Mouse (Mus musculus) liver, embryonic 13.5 days (tissue): ENCODE measurements around the gene Sptlc2. TPM values are rescaled to one million over a fixed set of nuclear protein-coding genes. Genes with fewer than 3 reads are reported as not detected.

ENCODE experiments used
- ATAC-seq: fragments of 200-750 bp; cut with Nextera tagmentation; 2 replicates; pipeline ENCODE4 v1.8.0; 2017; ENCODE audit warnings: low read depth, mild to moderate bottlenecking, moderate number of reproducible peaks, moderate library complexity
- DNase-seq: peaks from one replicate; pipeline ENCODE4 v3.0.0; 2022
- H3K27ac ChIP-seq: fragments of 300-500 bp; sonication (generic); 2 replicates; pipeline ENCODE4 v1.5.1; 2015; ENCODE audit warnings: moderate library complexity, mild to moderate bottlenecking, inconsistent platforms
- H3K27me3 ChIP-seq: fragments of 300-500 bp; sonication (generic); 2 replicates; pipeline ENCODE4 v1.6.1; 2015; ENCODE audit warnings: mild to moderate bottlenecking, inconsistent platforms
- H3K36me3 ChIP-seq: fragments of 300-500 bp; sonication (generic); 2 replicates; pipeline ENCODE4 v1.6.1; 2015; ENCODE audit warnings: mild to moderate bottlenecking, inconsistent platforms
- H3K4me1 ChIP-seq: fragments of 300-500 bp; sonication (generic); replicated peaks from 2 replicates; pipeline ENCODE4 v1.6.1; 2015; ENCODE audit warnings: inconsistent platforms
- H3K4me2 ChIP-seq: fragments of 300-500 bp; sonication (generic); 2 replicates; pipeline ENCODE4 v1.6.1; 2015; ENCODE audit warnings: inconsistent platforms, mild to moderate bottlenecking, moderate library complexity
- H3K4me3 ChIP-seq: fragments of 300-500 bp; sonication (generic); replicated peaks from 2 replicates; pipeline ENCODE4 v1.5.1; 2015; ENCODE audit warnings: mild to moderate bottlenecking, inconsistent platforms
- H3K9ac ChIP-seq: fragments of 300-500 bp; sonication (generic); 2 replicates; pipeline ENCODE4 v1.6.1; 2015; ENCODE audit warnings: mild to moderate bottlenecking, inconsistent platforms
- H3K9me3 ChIP-seq: fragments of 300-500 bp; sonication (generic); replicated peaks from 2 replicates; pipeline ENCODE4 v1.6.1; 2016; ENCODE audit warnings: inconsistent platforms
- WGBS: fragments of 180-500 bp; shearing (Covaris S2); methylation state at CpG from one replicate; pipeline ENCODE4 v1.1.7; 2015; ENCODE audit not compliant: insufficient replicate concordance; 5-methylcytosine and 5-hydroxymethylcytosine counted together
- polyA plus RNA-seq: library from polyadenylated mRNA; unstranded; fragments of >200 nt; fragmentation: Nextera tagmentation; extraction: Ambion mirVana; gene quantifications from 2 replicates; pipeline ENCODE4 v1.2.1, GENCODE M21; 2015

The Sptlc2 gene
- 30.6 and 36.4 TPM in 2 replicates for polyA plus RNA-seq

DNA sequence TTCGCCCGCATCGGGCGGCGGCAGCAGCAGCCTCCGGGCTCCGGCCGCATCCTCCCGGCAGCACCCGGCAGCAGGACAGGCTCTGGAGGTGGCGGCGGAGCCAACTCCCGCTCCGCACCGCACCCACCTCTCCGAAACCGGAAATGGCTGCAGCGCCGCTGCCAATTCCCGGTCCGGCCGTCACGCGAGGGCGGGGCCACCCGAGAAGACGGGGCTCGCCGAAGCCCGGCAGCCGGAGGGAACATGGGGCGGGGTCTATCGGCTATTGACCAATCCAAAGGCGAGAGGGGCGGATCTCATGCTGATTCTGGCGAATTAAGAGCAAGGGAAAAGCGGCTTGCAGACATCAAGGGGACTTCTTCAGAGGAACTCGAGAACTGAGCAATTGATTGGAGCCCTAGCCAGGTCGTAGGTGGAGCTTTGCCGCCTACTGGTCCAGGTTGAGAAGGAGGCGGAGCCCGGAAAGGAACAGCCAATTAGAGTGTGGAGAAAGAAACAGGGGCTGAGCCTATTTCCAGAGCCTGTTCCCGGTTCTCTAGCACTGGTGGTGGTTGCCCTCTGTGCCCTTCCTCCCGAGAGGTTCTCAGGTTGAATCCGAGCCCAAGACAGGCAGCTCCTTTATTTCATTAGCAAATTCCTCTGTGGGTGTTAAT lies at the start of gene Sptlc2:
Gene Sptlc2, minus strand, starts transcription at position 234 of the 653 bp plus-strand sequence.
- H3K9me3 ChIP-seq = no peaks in the 10 kb centered on the region
- H3K9ac ChIP-seq = peak within 1 kb of the TSS; percentile 89
- peak within 1 kb of the TSS; percentile 97 for H3K4me2 ChIP-seq
- peak within 1 kb of the TSS; percentile 76 for H3K27ac ChIP-seq
- WGBS = under 1% methylated on average over 45 of the region's 45 CpGs
- DNase-seq = peak; percentile 100
- peaks cover 37% of the 10 kb centered on the region for H3K4me1 ChIP-seq
- H3K36me3 ChIP-seq = no peaks in the 10 kb centered on the region
- peak; percentile 97 for ATAC-seq
- H3K4me3 ChIP-seq = peak within 1 kb of the TSS; percentile 79
- H3K27me3 ChIP-seq = no peaks in the 10 kb centered on the region

DNA sequence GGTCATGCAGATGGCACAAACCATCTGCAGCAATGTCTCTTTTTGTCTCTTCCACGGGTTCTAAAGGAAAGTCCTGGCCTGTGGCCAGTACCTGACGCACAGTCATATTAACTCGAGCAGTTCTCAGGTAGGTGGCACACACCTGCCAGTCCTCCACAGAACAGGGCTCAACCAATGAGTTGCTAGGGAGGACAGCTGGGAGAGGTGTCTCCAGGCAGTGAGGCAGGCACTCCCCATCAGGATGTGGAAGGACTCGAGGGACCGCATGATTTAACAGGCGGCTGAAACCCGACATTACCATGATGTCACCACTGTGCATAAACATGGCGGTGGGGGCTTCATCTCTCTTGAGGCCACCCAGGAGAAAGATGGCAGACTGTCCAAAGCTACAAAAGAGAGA lies 40.7 kb upstream of the Sptlc2 start:
- Histone ChIP-seq H3K4me2 (no peak overlapping the region), H3K9ac (no peak overlapping the region), H3K27me3 (no peaks in the 10 kb centered on the region), H3K4me3 (no peak overlapping the region), H3K9me3 (no peaks in the 10 kb centered on the region), H3K36me3 (peaks cover 85% of the 10 kb centered on the region), H3K4me1 (no peaks in the 10 kb centered on the region), H3K27ac (no peak overlapping the region)
- 78% methylated on average over 8 of the region's 8 CpGs for WGBS
- ATAC-seq = no peak
- DNase-seq = no peak

DNA sequence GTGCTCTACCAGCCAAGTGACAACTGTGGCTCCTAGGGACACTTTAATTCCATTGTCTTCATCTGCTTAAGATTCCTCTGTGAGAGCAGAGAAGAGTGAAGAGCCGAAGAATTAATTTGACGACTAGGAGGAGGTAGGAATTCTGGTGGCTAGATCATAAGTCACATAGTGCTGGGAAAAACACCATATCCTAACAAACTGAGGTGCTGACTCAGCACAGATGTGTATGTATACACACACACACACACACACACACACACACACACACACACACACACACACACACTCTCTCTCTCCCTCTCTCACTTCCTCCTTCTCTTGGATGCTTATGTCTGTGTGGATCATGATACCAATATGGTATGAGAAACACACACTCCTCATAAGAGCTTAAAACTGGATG lies 40.1 kb upstream of the Sptlc2 start:
- no peak for ATAC-seq
- Histone ChIP-seq H3K27me3 (no peaks in the 10 kb centered on the region), H3K4me1 (no peaks in the 10 kb centered on the region), H3K9ac (no peak overlapping the region), H3K27ac (no peak overlapping the region), H3K4me2 (no peak overlapping the region), H3K4me3 (no peak overlapping the region), H3K9me3 (no peaks in the 10 kb centered on the region), H3K36me3 (peaks cover 83% of the 10 kb centered on the region)
- DNase-seq = no peak
- WGBS = 85% methylated on average over 2 of the region's 2 CpGs

DNA sequence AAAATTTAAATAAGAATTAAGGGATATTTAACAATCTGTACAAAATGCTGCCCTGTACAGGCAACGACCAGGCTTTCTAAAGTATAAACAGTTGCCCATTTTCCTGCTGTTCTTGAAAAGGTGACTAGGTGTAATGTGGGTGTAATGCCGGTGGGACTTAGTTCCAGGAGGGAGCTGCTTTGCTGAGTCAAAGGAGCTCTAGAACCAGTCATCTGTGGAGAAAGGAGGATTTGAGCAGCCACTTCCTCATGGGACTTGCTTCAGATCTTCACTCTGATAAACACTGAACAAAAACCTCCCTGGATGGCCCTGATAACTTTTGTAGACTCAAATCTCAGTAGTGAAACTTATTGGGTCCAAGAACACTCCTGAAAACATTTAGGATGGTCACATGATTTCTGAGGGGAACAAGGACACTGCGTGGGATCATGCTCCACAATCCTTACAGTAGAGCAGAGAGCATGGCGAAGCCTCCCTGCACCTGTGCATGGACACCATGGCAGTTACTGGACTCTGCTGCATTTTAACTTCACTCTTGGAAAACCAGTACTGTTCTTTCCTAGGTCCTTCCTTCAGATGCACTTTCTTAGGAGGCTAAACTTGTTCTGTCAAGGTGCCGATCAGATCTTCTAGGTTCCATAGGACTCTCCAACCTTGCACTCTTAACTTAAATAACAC lies 38.3 kb upstream of the Sptlc2 start:
- 83% methylated on average over 5 of the region's 5 CpGs for WGBS
- Histone ChIP-seq H3K27me3 (no peaks in the 10 kb centered on the region), H3K4me3 (no peak overlapping the region), H3K4me2 (no peak overlapping the region), H3K9ac (no peak overlapping the region), H3K9me3 (no peaks in the 10 kb centered on the region), H3K27ac (no peak overlapping the region), H3K36me3 (peaks cover 69% of the 10 kb centered on the region), H3K4me1 (no peaks in the 10 kb centered on the region)
- DNase-seq = no peak
- ATAC-seq = no peak

DNA sequence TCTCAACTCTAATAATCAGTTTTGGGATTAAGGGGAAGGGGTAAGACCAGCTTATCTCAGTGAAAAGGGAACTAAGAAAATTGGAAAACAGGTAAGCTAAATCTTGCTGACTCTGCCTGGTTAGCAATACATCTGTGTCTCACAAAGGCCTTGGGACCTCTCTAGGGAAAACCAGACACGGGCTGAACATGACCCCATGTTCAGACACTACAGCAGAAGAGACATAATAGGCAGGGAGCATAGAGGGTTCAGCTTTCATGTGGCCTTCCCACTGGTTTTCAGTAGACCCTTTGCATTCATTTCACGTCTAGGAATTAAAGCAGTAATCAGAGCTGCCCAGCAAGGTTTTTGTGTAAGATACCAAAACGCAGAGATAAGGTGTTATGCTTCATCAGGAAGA lies 36.4 kb upstream of the Sptlc2 start:
- Histone ChIP-seq H3K27me3 (no peaks in the 10 kb centered on the region), H3K4me2 (no peak overlapping the region), H3K9ac (no peak overlapping the region), H3K9me3 (no peaks in the 10 kb centered on the region), H3K4me3 (no peak overlapping the region), H3K27ac (no peak overlapping the region), H3K36me3 (peaks cover 50% of the 10 kb centered on the region), H3K4me1 (peaks cover 10% of the 10 kb centered on the region)
- WGBS = 34% methylated on average over 3 of the region's 3 CpGs
- ATAC-seq (no peak), DNase-seq (no peak)

DNA sequence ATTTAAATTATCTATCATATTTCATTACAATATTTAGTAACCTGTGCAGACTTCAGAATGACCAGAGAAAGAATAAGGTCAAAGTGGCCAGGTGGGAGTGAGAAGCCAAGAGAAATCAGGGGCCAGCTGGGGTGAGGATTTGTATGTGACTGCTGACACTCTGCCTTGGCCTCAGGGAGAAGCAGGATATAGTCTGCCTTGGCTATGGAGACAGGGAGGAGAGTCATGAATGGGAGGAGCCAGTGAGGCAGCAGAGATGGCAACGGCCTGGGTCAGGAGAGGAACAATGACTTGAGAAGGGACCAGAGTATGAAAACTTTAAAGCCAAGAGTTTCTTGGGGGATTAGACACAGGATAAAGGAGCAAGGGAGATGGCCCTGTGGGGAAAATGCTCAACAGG lies 35.5 kb upstream of the Sptlc2 start:
- ATAC-seq (no peak), DNase-seq (no peak)
- Histone ChIP-seq H3K4me1 (peaks cover 12% of the 10 kb centered on the region), H3K27ac (no peak overlapping the region), H3K4me2 (no peak overlapping the region), H3K9ac (no peak overlapping the region), H3K9me3 (no peaks in the 10 kb centered on the region), H3K36me3 (peaks cover 41% of the 10 kb centered on the region), H3K4me3 (no peak overlapping the region), H3K27me3 (no peaks in the 10 kb centered on the region)
- WGBS = 45% methylated on average over 1 of the region's 1 CpGs

DNA sequence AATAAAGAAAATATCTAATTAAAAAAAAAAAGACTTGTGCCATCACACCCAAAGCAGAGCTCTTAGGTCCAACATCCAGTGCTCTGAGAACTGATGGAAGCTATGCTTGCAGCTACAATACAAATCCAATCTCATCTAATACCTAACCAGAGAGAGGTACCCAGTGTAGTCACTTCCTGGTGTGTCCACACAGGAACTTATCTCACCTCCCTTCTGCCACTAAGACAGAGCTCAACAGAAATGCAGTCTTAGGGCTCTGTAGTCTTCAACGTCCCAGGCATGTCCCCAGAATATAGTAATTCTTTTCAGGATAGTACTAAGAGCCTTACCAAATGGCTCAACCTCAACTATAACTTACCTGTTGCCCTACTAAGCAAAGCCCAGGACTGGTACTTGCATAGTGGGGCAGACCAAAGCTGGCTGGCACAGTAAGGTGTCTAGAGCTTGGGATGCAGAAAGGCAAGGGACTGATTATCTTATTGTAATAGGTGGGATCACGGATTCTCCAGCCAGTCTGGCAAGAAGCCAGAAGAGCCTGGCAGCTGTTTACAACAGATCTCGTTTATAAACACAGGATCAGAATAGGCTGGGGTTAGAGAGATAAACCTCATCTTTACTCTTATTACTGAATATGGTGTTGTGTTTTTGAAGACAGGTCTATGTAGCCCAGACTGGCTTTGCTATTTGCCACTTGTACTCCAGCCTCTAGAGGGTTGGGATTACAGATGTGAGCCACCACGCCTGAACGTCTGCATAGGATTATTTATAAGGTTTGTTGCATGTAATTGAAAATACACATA lies 33.8 kb upstream of the Sptlc2 start:
- 53% methylated on average over 5 of the region's 5 CpGs for WGBS
- H3K27ac ChIP-seq = no peak overlapping the region
- no peak overlapping the region for H3K9ac ChIP-seq
- no peak overlapping the region for H3K4me2 ChIP-seq
- no peaks in the 10 kb centered on the region for H3K9me3 ChIP-seq
- H3K4me1 ChIP-seq = peaks cover 12% of the 10 kb centered on the region
- DNase-seq (no peak), ATAC-seq (no peak)
- H3K4me3 ChIP-seq = no peak overlapping the region
- H3K36me3 ChIP-seq = peaks cover 25% of the 10 kb centered on the region
- no peaks in the 10 kb centered on the region for H3K27me3 ChIP-seq

DNA sequence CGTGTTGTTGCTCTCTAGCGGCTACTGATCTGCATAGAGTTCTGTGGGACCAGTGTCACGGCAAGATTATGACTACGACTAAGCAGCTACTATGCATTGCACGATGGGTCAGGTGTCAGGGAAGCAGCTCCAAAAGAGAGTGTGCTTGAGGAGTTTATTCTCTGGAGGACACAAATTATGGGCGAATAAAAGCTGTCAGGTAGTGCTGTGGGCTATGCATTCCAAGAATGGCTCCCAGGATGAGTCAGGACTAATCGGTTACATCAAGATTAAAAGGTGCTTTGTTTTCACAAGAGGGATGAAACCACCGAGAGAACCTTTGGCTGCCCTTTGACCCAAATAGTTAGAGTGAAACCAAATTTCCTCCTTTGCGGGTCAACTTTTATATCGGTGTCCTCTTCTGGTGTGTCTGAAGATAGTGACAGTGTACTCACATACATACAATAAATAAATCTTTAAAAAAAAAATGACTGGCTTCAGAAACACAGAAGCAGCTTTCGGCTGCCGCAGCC lies 31.9 kb upstream of the Sptlc2 start:
- no peak overlapping the region for H3K4me2 ChIP-seq
- H3K4me1 ChIP-seq = peaks cover 12% of the 10 kb centered on the region
- ATAC-seq (peak; percentile 36; the same call in 1 of the 2 replicates), DNase-seq (no peak)
- WGBS = 51% methylated on average over 12 of the region's 12 CpGs
- no peaks in the 10 kb centered on the region for H3K9me3 ChIP-seq
- peaks cover 12% of the 10 kb centered on the region; the same call in 1 of the 2 replicates for H3K36me3 ChIP-seq
- no peaks in the 10 kb centered on the region for H3K27me3 ChIP-seq
- H3K27ac ChIP-seq = no peak overlapping the region
- H3K4me3 ChIP-seq = no peak overlapping the region
- no peak overlapping the region for H3K9ac ChIP-seq

DNA sequence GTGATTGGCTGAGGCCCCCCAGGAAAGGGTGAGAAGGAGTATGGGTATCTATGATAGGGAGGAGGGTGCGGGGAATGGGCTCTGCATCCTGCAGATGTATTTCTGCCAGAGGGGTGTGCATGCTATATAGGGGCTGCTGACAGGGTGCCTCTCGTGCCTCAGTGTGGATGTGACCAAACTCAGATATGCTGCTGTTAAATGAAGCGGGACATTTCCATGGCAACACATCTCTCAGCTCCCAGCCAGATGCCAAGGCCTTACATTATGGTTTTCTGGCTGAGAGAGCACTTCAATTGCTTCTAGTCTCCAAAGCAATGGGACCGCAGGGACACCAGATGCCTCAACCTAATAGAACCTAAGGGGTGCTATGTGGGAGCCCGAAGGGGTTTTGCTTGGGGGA lies 30.8 kb upstream of the Sptlc2 start:
- H3K9ac ChIP-seq = no peak overlapping the region
- peaks cover 8% of the 10 kb centered on the region; the same call in 1 of the 2 replicates for H3K36me3 ChIP-seq
- no peak overlapping the region for H3K4me3 ChIP-seq
- DNase-seq = no peak
- WGBS = 59% methylated on average over 5 of the region's 5 CpGs
- peaks cover 12% of the 10 kb centered on the region for H3K4me1 ChIP-seq
- ATAC-seq = no peak
- H3K9me3 ChIP-seq = no peaks in the 10 kb centered on the region
- no peak overlapping the region for H3K4me2 ChIP-seq
- H3K27ac ChIP-seq = no peak overlapping the region
- H3K27me3 ChIP-seq = no peaks in the 10 kb centered on the region

DNA sequence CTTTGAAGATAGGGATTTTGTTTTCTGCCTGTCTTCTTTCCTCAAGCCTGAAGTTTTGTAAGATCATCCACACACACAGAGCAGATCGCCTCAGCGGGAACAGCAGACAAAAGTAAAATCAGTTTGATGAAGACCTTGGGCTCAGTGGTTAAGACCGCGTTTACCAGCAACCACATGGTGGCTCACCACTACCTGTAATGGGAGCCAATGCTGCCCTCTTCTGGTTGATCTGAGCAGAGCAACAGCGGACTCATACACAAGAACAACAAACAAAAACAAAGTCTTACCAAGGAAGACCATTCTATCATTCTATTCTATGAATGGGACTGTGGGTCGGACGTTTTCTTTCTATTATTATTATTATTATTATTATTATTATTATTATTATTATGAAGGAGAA lies 28.5 kb upstream of the Sptlc2 start:
- 13% methylated on average over 7 of the region's 7 CpGs for WGBS
- DNase-seq = peak; percentile 58
- H3K4me2 ChIP-seq = no peak overlapping the region
- H3K4me1 ChIP-seq = peaks cover 12% of the 10 kb centered on the region
- no peaks in the 10 kb centered on the region for H3K9me3 ChIP-seq
- H3K9ac ChIP-seq = no peak overlapping the region
- no peaks in the 10 kb centered on the region for H3K36me3 ChIP-seq
- no peaks in the 10 kb centered on the region for H3K27me3 ChIP-seq
- H3K4me3 ChIP-seq = no peak overlapping the region
- ATAC-seq = peak; percentile 44; the same call in 1 of the 2 replicates
- H3K27ac ChIP-seq = no peak overlapping the region

DNA sequence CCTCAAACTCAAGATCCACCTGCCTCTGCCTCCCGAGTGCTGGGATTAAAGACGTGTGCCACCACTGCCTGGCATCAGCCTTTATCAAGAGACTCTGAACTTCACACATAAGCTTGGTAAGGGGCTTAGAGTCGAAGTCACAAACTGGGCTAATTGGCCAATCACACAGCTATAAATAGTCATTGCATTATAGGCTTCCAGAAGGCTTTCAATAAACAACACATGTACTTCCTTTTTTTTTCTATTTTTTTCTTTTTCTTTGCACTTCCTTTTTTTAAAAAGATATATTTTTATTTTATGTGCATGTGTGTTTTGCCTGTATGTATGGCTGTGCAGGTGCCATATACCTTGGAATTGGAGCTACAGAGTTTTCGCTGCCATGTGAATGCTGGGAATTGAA lies 27.2 kb upstream of the Sptlc2 start:
- H3K4me2 ChIP-seq = no peak overlapping the region
- no peak for DNase-seq
- no peaks in the 10 kb centered on the region for H3K27me3 ChIP-seq
- WGBS = 47% methylated on average over 4 of the region's 4 CpGs
- no peaks in the 10 kb centered on the region for H3K9me3 ChIP-seq
- no peaks in the 10 kb centered on the region for H3K36me3 ChIP-seq
- H3K4me1 ChIP-seq = peaks cover 20% of the 10 kb centered on the region
- no peak overlapping the region for H3K4me3 ChIP-seq
- no peak for ATAC-seq
- no peak overlapping the region for H3K9ac ChIP-seq
- no peak overlapping the region for H3K27ac ChIP-seq
